Mouse (Mus musculus) intestine, embryonic 16.5 days (tissue): ENCODE measurements around the gene Lxn. TPM values are rescaled to one million over a fixed set of nuclear protein-coding genes. Genes with fewer than 3 reads are reported as not detected.

Experiments used
- ATAC-seq: fragments of 200-750 bp; cut with Nextera tagmentation; 2 replicates; pipeline ENCODE4 v1.8.0; 2017; ENCODE audit warnings: moderate TSS enrichment, moderate library complexity
- H3K27ac ChIP-seq: fragments of 300-500 bp; sonication (generic); 2 replicates; pipeline ENCODE4 v1.5.1; 2014; ENCODE audit warnings: mild to moderate bottlenecking, low read length
- H3K27me3 ChIP-seq: fragments of 300-500 bp; sonication (generic); replicated peaks from 2 replicates; pipeline ENCODE4 v1.6.1; 2014; ENCODE audit warnings: low read length, control low read depth, mixed read lengths; ENCODE audit not compliant: control insufficient read depth, insufficient read depth
- H3K36me3 ChIP-seq: fragments of 300-500 bp; sonication (generic); 2 replicates; pipeline ENCODE4 v1.6.1; 2014; ENCODE audit warnings: low read length, control low read depth; ENCODE audit not compliant: control insufficient read depth, insufficient read depth
- H3K4me1 ChIP-seq: fragments of 300-500 bp; sonication (generic); 2 replicates; pipeline ENCODE4 v1.6.1; 2014; ENCODE audit warnings: low read length, control low read depth, mixed read lengths; ENCODE audit not compliant: control insufficient read depth, insufficient read depth
- H3K4me2 ChIP-seq: fragments of 300-500 bp; sonication (generic); 2 replicates; pipeline ENCODE4 v1.6.1; 2014; ENCODE audit warnings: low read depth, low read length, control low read depth
- H3K4me3 ChIP-seq: fragments of 300-500 bp; sonication (generic); 2 replicates; pipeline ENCODE4 v1.5.1; 2014; ENCODE audit warnings: mild to moderate bottlenecking, low read length
- H3K9ac ChIP-seq: fragments of 300-500 bp; sonication (generic); 2 replicates; pipeline ENCODE4 v1.6.1; 2014; ENCODE audit warnings: low read depth, low read length
- H3K9me3 ChIP-seq: fragments of 300-500 bp; sonication (generic); 2 replicates; pipeline ENCODE4 v1.6.1; 2016; ENCODE audit warnings: low read length, control low read depth; ENCODE audit not compliant: control insufficient read depth
- WGBS: fragments of 180-500 bp; shearing (Covaris S2); extraction: QIAGEN DNeasy Blood & Tissue Kit; methylation state at CpG from one replicate; pipeline ENCODE4 v1.1.7; 2014; 5-methylcytosine and 5-hydroxymethylcytosine counted together
- polyA plus RNA-seq: library from polyadenylated mRNA; unstranded; fragments of >200 nt; fragmentation: Nextera tagmentation; extraction: Ambion mirVana; gene quantifications from 2 replicates; pipeline ENCODE4 v1.2.1, GENCODE M21; 2015

The Lxn gene
- polyA plus RNA-seq, 1 experiment from 2014 or later, result 97.1 TPM

GRCm38 (mm10) chr3:67429999-67430380, 33.7 kb downstream of the Lxn start, which contains the start of gene Gfm1:
Gfm1 (plus strand) TSS chr3:67430096.
- ATAC-seq, result peak; percentile 97
- WGBS, result under 1% methylated on average over 24 of the region's 24 CpGs
- H3K27ac ChIP-seq, result peak within 1 kb of the TSS; percentile 24; the same call in 1 of the 2 replicates
- peak within 1 kb of the TSS; percentile 93 for H3K9ac ChIP-seq
- peak within 1 kb of the TSS; percentile 70 for H3K4me2 ChIP-seq
- peaks cover 8% of the 10 kb centered on the region for H3K4me1 ChIP-seq
- 0 out of 2 replicates have a peak, but pooled peaks cover 2% of the 10 kb centered on the region for H3K9me3 ChIP-seq
- H3K36me3 ChIP-seq, result 0 out of 2 replicates have a peak, but pooled peaks cover 1% of the 10 kb centered on the region
- peak within 1 kb of the TSS; percentile 94 for H3K4me3 ChIP-seq
- no peaks in the 10 kb centered on the region for H3K27me3 ChIP-seq

GRCm38 (mm10) chr3:67429338-67429998, 34.3 kb downstream of the Lxn start:
- Histone ChIP-seq H3K9me3 (0 out of 2 replicates have a peak, but pooled peaks cover 2% of the 10 kb centered on the region), H3K27me3 (no peaks in the 10 kb centered on the region), H3K4me3 (peak overlapping the region; percentile 94), H3K4me2 (peak overlapping the region; percentile 43; the same call in 1 of the 2 replicates), H3K27ac (no peak overlapping the region), H3K4me1 (peaks cover 8% of the 10 kb centered on the region), H3K9ac (no peak overlapping the region), H3K36me3 (no peaks in the 10 kb centered on the region)
- ATAC-seq, result peak; percentile 75
- WGBS, result 30% methylated on average over 8 of the region's 8 CpGs

Other genes with a start within 250 kb of the Lxn start
- 5.1 and 6.5 TPM in 2 replicates for gene Mlf1, start 89.8 kb downstream of the Lxn start, polyA plus RNA-seq
- gene Gm17402, start 88.8 kb downstream of the Lxn start, polyA plus RNA-seq, result not detected in 2 replicates
- gene Gfm1, start 33.8 kb downstream of the Lxn start, polyA plus RNA-seq, result 57.4 and 62.0 TPM in 2 replicates
- 1.3 and 1.4 TPM in 2 replicates for gene Rarres1, start 51.6 kb upstream of the Lxn start, polyA plus RNA-seq
- gene Mfsd1, start 118.8 kb upstream of the Lxn start, polyA plus RNA-seq, result 61.2 and 70.0 TPM in 2 replicates